Mouse (Mus musculus) B cell, adult 62 days (primary cell): Measurements from ENCODE around the gene Nradd. TPM values are rescaled to one million over a fixed set of nuclear protein-coding genes. Genes with fewer than 3 reads are reported as not detected.

Experiments used
- total RNA-seq: library from RNA; stranded (reverse); gene quantifications from 4 replicates; pipeline ENCODE4 v1.2.4, GENCODE M21; 2023

Nradd gene
- total RNA-seq: 1.6 to 4.4 TPM (median 2.6 TPM) in 4 replicates

GRCm38 (mm10) chr9:110624361-110625166 is at the start of gene Nradd:
TSS of gene Nradd (minus strand) at chr9:110624452.

DNA sequence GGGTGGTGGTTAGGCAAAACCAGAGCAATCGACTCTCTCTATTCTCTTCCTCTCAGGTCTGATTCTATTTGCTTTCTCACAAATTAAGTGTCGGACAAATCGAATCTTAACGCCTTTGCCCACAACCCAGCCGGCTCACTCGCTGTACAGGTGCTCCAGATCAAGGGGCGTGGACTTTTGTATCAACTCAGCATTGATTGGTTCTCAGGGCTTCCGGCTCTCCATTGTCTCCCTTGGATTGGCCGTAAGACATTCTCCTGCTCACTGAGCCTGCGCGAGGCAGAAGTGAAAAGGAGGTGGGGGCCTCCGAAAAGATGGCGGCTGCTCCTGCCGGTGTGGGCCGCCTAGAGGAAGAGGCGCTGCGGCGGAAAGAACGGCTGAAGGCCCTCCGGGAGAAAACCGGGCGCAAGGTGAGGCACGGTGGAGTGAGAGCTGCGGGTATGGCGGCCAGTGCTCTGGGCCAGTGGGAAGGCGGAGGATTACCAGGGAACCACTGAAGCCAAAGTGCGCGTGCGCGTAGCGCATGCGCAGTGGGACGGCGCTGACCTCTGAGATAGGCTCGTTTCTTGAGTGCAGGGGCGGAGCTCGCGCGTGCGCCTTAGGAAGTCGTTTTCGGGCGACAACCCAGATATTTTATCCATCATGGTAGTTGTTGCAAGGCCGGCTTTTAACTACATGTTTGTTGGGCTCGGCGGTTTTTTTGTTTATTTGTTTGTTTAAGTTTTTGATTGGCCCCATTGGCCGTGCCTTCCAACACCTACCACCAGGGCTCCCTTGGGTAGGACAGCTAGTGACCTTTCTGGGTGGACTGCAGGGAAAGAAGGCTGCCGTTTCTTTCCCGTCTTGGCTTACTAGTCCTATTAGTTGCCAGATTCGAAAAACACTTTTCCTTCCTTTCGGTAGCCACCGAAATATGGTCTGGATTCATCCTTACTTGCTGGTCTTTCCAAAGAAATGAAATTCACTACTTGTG is 32.3 kb upstream of the Nradd start, which contains the start of gene Ccdc12:
Gene Ccdc12, plus strand, starts transcription at position 255 of the 973 bp plus-strand sequence.

GRCm38 (mm10) chr9:110653655-110654461 is 29.6 kb upstream of the Nradd start, which contains the start of gene Nbeal2:
TSS of gene Nbeal2 (minus strand) at chr9:110654161.

Other genes starting within 250 kb of the Nradd start
- gene Ptpn23, start 216.2 kb downstream of the Nradd start, total RNA-seq: 154 to 174 TPM (median 164 TPM) in 4 replicates
- gene Ngp, start 204.7 kb downstream of the Nradd start, total RNA-seq: 2.3 to 3.3 TPM (median 2.7 TPM) in 4 replicates
- gene Klhl18, start 147.8 kb downstream of the Nradd start, total RNA-seq: 49.0 to 52.0 TPM (median 50.9 TPM) in 4 replicates
- gene Kif9, start 147.5 kb downstream of the Nradd start, total RNA-seq: 2.7 to 3.7 TPM (median 3.2 TPM) in 4 replicates
- gene Setd2, start 91.9 kb downstream of the Nradd start, total RNA-seq: 215 to 230 TPM (median 227 TPM) in 4 replicates
- 36.1 to 45.8 TPM (median 41.4 TPM) in 4 replicates for gene Nbeal2, start 29.7 kb upstream of the Nradd start, total RNA-seq
- 84.9 to 118 TPM (median 98.9 TPM) in 4 replicates for gene Ccdc12, start 32.1 kb upstream of the Nradd start, total RNA-seq
- not detected in 4 replicates for gene Myl3, start 117.4 kb upstream of the Nradd start, total RNA-seq
- not detected in 4 replicates for gene Pth1r, start 122.7 kb upstream of the Nradd start, total RNA-seq
- gene Prss42, start 173.7 kb upstream of the Nradd start, total RNA-seq: not detected in 4 replicates
- not detected in 4 replicates for gene Prss44, start 189.5 kb upstream of the Nradd start, total RNA-seq
- not detected in 4 replicates for gene Prss43, start 202.2 kb upstream of the Nradd start, total RNA-seq
- not detected in 4 replicates for gene Prss45, start 210.1 kb upstream of the Nradd start, total RNA-seq
- not detected in 4 replicates for gene Prss46, start 220.1 kb upstream of the Nradd start, total RNA-seq
- gene Prss50, start 233.5 kb upstream of the Nradd start, total RNA-seq: not detected in 4 replicates